Mouse (Mus musculus): ENCODE data around the gene Epha6. TPM values are rescaled to one million over a fixed set of nuclear protein-coding genes. Genes with fewer than 3 reads are reported as not detected.
"Not testable (repeated sequence)": the region's sequence is repeated elsewhere in the genome, so short reads cannot be mapped to it uniquely, and the experiment has no call there.

Gene Epha6
- total RNA-seq, 2 experiments from 2014 or later: not detected

DNA sequence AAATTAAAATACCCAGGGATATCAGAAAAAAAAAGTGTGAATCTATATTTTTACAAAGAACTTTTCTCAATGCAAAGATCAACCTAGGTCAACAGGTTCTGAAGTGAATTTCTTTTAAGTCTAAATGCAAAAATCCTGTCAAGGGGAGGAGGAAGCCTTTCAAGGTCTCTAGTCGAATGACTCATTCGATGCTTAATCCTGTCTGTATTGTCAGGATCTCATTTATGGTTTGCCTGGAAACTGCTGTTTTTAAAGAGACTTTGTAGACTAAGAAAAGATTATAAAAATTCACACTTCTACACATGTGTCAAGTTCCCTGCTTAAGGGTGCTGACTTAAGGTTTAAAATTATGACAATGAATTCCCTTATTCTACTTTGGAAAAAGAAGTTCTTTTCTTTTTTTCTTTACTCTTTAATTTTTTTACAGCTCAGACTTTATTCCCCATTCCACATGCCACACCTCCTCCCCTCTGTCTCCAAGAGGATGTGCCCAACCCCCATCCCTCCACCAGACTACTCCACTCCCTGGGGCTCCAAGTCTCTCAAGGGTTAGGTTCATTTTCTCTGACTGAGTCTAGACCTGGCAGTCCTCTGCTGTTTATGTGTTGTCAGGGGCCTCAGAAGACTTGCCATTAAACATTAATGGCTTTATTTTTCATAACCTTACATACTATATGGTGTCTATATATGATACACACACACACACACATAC, 598.3 kb downstream of the Epha6 start:
- no peak for ATAC-seq (replicated peaks; ENCODE audit: poor library complexity, severe bottlenecking)

DNA sequence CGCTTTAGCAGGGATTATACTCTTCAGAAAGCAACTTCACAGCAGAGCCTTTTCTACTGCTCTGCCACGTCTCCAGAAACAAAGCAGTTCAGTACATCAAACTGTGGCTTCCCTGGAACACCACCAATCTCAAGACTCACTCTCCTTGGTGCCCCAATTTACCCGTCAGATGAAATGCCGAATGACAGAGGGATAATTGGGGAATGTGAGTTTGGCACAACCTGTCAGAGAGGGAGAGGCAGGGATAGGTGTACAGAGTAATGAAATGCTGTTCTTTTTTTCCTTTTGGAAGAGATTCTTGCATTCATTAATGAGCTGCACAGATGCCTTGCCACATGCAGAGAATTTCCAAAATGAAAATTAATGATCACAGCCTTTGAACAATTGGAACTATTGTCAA, 635.5 kb downstream of the Epha6 start:
- ATAC-seq (replicated peaks; ENCODE audit: poor library complexity, severe bottlenecking): no peak

DNA sequence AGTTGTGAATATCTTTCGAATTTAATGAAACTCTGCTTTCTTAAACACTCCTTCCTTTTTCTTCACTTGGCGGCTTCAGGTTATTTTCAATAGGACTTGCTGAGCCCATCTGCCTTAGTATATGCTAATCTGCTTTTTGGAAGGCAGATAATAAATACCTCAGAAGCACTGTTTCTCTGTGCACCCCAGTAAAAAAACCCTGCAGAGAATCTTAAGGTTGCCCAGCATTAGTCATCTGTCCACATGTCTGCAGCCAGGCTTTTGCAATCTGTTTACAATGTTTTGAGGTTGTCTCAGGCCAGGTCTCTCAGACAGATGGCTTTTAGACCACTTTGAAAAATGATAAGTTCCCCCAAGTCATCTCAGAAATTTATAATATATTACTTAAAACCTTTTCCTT, 649.6 kb downstream of the Epha6 start:
- ATAC-seq (replicated peaks; ENCODE audit: poor library complexity, severe bottlenecking): no peak

DNA sequence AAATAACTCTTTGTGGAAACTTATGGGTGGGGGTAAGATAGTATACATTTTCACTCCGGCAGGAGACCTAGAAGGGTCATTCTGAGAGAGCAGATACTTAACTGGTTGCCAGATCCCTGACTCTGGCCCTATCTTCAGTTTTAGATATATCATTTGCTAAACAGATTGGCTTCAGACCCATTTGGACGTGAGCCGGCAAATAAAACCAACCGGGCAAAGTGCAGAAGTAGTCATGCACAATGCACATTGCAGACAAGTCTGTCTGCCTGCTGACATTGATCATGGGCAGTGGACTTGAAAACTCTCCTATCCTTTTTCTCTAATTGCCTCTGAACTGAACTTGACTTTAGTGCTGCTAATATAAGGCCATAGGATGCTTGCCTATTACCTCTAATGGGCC, 681.6 kb downstream of the Epha6 start:
- no peak for ATAC-seq (replicated peaks; ENCODE audit: poor library complexity, severe bottlenecking)

DNA sequence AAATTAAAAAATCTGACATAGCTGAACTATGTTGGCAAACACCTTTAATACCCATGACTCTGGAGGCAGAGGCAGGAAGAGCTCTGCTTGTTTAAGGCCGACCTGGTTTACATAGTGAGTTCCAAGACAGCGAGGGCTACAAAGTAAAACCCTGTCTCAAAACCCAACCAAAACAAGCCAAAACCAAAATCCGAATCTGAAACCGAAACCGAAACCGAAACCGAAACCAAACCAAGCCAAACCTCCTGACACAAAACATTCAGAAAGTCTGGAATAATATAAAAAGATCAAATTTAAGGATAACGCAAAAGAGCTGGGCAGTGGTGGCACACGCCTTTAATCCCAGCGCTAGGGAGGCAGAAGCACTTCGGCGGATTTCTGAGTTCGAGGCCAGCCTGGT, 725.3 kb downstream of the Epha6 start:
- no peak for ATAC-seq (replicated peaks; ENCODE audit: poor library complexity, severe bottlenecking)

DNA sequence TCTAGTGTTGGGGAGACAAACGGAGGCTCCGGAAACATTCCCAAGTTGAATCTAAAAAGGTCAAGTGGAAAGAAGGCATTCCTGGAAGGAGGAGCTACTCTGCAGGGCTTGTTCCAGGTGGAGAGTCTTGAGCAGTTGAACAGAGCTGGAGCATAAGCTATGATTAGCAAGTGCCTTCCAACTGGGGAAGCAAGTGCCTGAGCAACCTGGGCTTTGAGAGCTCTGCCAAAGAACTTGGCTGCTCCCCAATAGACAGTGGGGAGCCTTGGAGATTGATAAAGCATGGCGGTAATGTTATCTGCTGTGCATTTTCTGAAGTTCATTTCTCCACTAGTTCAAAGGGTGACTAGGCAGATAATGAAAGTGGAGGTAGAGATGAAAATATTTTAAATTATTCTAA, 733.5 kb downstream of the Epha6 start:
- ATAC-seq (replicated peaks; ENCODE audit: poor library complexity, severe bottlenecking): no peak

DNA sequence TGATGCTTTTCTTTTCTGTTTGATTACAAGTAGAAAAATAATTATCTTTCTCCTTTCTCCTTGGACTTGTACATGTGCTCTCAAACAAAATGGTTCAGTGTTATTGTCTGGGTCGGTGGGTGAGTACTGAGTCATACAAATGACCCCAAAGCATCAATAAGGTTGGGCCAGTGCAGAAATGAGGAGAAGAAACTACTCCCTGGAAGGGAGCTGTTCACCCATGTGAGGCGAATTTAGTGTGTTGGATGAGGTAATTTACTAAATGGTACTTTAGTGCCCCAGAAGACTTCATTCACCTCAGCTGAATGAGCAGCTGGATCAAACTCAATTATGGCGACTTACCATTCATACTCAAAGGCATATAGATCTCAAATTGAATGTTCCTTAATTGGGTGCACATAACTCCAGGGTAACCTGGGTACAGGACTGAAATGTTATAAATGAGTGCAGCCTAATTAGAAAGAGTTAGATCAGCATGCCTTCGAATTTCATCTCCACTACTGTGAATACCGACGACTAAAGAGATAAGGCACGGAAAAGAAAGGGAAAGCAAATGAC, 751.1 kb downstream of the Epha6 start:
- ATAC-seq (replicated peaks; ENCODE audit: poor library complexity, severe bottlenecking): no peak

DNA sequence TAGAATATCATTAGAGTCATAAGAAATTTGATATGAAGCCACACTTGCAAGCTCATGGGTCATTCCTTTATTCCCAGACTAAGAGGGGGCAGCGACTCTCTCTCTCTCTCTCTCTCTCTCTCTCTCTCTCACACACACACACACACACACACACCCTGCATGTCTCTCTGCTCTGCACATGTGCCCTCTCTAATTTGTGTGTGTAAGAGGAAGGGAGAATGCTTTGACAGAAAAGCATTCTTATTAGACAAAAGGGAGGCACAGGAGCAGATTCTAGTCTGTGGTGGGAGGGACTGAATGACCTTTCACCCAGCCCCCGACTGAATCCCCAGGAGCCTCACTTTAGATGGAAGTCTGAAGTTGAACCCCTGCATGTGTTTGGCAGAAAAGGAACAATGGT, 752.6 kb downstream of the Epha6 start:
- no peak for ATAC-seq (replicated peaks; ENCODE audit: poor library complexity, severe bottlenecking)

DNA sequence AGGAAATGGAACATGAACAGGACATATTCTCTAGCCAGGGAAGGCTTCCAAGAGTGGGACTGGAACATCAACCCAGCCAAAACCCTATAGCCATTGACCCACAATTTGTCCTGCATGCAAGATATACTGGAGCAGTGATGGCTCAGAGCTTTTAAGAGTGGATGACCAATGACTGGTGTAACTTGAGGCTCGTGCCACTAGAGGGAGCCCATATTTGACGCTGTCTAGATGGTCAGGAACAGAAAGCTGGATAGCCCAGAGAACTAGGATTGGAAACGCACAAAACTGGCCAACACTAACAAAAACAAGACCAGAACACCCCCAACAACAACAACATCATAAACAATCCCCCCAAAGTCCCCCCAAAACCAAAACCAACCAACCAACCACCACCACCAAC, 758.8 kb downstream of the Epha6 start:
- ATAC-seq (replicated peaks; ENCODE audit: poor library complexity, severe bottlenecking): no peak

DNA sequence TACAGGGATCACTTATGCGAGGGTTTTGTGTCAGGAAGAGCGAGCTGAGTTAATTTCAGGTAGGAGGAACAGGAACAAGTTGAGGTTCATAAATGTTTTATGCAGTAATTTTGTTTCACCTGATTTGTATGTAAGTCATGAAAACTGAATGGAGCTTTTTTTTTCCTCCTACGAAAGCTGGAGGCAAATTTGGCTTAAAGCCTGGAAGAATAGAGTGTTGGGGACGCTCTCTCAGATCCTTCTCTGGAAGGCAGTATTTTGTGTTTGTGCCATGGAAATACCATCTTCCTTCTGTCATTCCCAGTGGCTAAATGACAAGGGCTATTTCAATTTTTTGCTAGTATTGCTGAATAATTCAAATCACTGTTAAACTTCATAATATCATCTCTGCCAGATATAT, 768.6 kb downstream of the Epha6 start:
- no peak for ATAC-seq (replicated peaks; ENCODE audit: poor library complexity, severe bottlenecking)

DNA sequence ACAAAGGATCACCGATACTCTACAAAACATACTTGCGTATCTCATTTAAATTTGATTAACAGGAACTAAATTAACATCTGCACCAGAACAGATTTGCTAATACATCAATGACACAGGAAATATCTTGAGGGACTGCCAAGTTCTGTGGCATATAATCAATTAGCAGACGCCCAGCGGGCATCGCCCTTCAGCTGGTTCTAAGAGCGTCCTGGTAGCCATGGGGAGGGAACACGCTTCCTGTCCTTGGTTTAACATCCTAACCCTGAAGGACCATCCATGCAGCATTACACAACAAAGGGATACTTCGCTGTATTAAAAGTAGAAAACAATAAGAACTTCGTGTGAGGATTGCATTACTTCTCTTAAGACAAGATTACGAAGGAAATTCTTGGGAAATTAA, 769.0 kb downstream of the Epha6 start:
- no peak for ATAC-seq (replicated peaks; ENCODE audit: poor library complexity, severe bottlenecking)

DNA sequence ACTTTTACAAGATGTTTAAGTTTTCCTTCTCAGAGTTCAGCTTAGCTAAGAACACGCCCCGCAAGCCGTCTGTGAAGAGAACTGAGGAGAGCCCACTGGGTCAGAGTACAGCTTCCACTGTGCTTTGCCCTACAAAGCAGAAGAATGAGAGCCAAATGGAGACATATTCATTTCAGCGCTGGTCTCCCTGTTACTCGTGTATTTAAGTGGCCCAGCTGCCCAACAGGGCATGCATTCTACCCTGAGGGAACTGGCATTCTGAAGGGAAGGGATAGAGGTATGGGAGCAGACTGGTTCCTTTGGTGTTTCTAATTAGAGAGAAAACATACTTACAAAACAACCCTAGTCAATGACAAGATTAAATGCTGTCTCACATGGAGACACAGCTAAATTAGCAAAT, 772.9 kb downstream of the Epha6 start:
- no peak for ATAC-seq (replicated peaks; ENCODE audit: poor library complexity, severe bottlenecking)

DNA sequence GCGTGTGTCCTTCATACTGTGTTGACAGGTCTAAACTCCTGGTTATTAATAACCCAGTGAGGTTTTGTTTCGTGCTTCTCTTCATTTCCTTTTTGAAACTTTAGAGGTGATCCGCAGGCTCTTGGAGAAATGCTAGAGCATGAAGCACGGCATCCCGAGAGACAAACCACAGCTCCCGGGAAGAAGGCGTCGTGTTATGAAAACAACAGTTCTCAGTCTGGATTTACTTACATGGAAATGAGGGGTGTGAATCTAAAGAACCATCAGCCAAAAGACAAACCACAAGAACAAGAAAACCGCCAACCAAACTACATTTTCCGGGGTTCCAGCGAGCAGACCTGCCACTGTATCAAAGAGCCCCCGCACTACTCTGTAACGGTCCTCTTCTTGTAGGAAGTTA, 775.7 kb downstream of the Epha6 start:
- ATAC-seq (replicated peaks; ENCODE audit: poor library complexity, severe bottlenecking): no peak

DNA sequence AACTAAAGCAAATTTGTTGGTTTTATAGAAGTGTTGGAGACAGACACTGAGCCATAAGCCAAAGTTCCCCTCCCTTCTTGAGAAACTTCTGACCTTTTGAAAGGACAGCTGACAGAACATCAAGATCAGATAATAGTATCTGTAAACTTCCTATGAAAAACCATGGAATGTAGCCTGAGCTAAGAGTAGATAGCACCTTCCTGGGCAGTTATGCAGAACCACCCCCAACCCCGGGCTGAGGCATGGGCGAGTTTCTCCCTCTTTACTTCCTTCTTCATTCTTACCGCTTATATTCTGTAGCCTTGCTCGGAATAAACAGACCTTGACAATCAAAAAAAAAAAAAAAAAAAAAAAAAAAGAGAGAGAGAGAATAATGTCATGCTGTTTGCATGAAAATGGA, 805.5 kb downstream of the Epha6 start:
- not testable (repeated sequence) for ATAC-seq (replicated peaks; ENCODE audit: poor library complexity, severe bottlenecking)

DNA sequence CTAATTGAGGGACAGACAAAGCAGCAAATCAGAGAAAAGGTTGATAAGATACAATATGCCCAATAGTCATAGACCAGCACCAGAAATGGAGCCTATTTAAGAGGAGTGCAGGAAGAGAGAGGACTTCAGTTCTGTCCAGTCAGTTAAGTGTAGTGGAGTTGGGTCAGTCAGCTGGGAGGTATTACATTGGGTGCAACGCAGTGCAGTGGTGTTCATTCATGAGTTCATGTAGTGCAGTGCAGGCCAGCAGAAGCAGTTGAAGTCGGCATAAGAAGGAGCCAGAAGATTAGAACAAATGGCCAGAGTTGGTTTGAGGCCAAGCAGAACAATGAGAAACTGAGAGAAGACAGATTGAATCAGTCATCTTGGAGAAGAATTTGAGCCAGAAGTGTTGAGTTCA, 833.0 kb downstream of the Epha6 start:
- no peak for ATAC-seq (replicated peaks; ENCODE audit: poor library complexity, severe bottlenecking)

DNA sequence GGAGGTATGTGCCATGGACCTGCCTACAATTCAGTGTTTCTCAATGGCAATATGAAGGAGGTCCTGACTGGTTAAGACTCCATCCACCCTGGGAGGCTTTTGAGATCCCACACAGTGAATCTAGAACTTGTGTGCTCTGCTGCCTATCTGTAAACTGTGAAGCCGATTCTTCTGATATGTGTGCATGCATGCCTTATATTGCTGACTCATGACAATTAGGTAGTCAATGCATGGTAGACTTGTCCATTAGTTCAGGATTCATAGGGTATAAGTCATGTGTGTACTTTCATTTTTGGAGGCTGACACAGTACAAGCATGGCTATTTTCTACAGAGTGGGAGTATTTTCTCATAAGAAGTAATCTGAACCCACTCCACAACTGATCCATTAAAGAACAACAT, 834.9 kb downstream of the Epha6 start:
- no peak for ATAC-seq (replicated peaks; ENCODE audit: poor library complexity, severe bottlenecking)

DNA sequence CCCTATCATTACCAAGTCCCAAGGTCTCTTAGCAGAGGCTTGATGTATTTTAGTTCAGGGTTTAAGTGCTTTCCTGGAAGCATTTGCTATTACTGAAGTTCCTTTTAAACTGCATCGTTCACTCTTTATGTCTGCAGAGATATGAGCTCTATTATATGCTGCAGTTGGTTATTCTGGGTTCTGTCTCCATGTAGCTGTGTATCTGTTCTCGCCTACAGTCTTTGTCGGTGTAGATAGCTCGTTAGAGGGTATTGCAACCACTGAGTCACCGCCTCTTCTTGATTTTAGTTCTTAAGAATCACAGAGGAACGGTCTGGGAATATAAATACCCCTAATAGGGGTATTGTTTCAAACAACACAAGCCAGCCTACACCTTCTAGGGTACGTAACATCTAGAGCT, 835.4 kb downstream of the Epha6 start:
- no peak for ATAC-seq (replicated peaks; ENCODE audit: poor library complexity, severe bottlenecking)

DNA sequence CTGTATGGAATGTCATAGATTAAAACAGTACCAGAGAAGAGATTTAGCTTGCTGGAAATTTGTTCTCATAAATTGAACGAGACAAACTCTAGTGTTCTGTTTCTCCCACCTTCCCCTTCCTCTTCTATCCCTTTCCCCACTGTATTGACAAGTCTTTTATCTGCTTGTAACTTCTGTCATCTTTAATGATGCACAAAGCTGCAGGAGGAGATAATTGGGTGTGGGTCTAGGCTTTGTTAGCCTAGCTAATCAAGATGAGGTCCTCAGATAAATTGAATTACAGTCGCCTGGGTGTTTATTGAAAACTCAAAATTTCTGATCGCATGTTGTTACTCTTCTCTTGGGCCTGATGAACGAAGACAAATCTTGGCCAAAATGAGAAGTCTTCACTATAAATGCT, 844.5 kb downstream of the Epha6 start:
- no peak for ATAC-seq (replicated peaks; ENCODE audit: poor library complexity, severe bottlenecking)

DNA sequence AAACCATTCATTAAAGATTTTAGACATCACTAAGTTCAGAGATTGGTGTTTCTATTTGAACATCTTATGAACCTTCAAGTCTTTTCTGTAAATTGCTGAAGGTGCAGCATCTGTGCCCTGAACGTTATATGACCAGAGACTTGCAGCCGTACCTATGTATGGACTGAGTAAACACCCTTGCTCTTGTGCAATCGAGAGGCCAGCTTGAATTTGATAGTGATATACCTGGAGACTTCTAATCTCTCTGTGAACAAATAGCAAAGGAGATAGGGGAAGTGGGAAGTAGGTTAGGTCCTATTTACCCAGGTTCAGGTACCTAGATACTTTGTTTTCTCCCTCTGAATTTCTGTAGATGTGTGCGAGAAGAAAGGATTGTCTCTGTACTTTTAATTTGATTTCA, 854.4 kb downstream of the Epha6 start:
- ATAC-seq (replicated peaks; ENCODE audit: poor library complexity, severe bottlenecking): no peak

DNA sequence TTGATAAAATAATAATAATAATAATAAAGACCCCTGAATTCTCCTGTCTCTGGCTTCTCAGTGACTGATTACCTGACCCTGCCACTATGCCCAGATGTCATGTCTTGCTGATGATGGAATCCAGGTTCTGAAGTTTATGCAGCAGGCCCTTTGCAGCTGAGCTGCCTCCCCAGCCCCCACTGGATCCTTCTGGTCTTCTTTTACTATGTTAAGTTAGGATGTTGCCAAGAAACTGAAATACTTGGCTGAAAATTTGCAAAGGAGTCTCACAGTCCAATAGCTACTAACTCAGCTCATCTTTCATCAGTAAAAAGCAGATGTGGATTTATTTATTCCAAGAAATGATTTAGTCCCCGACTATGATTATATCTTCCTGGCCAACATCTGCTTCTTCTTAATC, 861.7 kb downstream of the Epha6 start:
- no peak for ATAC-seq (replicated peaks; ENCODE audit: poor library complexity, severe bottlenecking)

DNA sequence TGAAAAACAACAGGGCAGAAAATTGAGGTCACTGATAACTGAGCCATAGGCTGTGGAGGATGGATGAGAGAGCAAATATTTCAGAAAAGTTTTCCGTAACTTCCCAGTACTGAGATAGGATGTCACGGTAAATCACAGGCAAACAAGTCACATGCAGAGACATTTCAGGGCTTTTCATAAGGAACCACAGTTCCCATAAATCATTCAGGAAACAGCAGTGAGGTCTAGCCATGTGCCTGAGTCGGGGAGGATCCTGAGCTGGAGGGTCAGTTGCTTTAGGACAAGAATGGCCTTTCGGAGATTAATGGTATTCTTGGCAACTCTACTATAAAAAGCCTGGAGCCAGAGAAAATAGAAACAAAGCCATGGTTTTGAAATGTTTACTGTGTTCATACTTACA, 889.8 kb downstream of the Epha6 start:
- ATAC-seq (replicated peaks; ENCODE audit: poor library complexity, severe bottlenecking): no peak

DNA sequence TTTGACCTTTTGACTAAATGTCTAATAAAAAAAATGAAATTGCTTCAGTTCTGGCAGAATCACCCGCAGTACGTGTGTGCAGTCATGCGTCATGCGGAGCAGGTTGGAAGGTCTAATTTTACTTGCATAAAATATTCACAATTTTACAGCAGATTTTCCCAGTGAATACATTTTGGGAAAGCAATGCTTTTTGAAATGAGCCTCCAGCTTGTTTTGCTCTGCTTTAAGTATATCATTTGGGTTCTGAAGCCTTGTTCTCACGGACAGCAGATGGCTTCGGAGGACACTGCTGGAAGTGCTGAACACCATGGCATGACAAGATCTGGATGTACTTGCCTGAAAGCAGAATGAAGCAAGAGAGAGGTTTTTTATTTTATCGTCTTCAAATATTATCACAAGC, 912.1 kb downstream of the Epha6 start:
- no peak for ATAC-seq (replicated peaks; ENCODE audit: poor library complexity, severe bottlenecking)

DNA sequence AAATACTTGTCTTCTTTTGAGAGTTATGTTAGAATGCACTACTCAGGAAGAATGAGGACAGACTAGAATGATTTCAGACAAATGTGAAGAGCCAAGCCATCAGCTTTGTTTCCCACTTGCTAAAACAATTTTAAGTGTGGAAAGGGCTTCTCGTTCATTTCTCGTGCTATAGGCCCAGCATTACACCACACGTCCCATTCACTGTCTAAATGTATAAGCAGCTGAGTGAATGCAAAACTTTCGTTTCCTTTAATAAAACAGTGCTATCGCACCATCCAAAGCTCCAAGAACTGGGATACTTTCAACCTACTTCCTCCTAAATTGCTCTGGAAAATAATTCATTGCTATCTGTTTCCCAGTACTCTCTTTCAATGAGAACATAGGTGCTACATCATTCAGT, 916.2 kb downstream of the Epha6 start:
- ATAC-seq (replicated peaks; ENCODE audit: poor library complexity, severe bottlenecking): no peak

Data from granulocyte monocyte progenitor cell, adult 5-6 weeks (primary cell).